ENCODE assay signal across 14 mouse cellular contexts in the genomic region with DNA sequence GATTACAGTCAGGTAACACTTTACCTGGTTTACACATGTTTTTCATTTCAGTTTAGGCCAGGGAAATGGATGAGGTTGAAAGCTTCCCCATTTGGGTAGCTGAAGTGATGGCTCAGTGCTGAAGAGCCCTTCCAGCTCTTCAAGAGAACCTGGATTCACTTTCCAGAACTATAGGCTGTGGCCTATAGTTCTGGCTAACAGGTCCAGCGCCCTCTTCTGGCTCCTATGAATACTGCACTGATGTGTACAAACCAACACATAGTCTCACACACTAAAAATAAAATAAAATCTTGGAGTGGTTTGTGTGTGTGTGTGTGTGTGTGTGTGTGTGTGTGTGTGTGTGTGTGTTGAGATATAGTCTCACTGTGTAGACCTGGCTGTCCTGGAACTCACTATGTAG. TPM values are rescaled to one million over a fixed set of nuclear protein-coding genes. Genes with fewer than 3 reads are reported as not detected.
A peak's percentile ranks its signal among the peaks of the same experiment; 100 is the strongest.
DNase-seq lines count a peak whose midpoint lies in the region; ATAC-seq and TF ChIP-seq lines count a peak whose summit lies in the region.
"Had no signal": no experiment of that assay in that cellular context is flagged by ENCODE, and none has a peak within 500 bp of the region (broad histone marks: within the 10 kb centered on the region; RNA-seq: fewer than 3 reads in every experiment).

No protein-coding gene starts in this region.

- H3K27me3 ChIP-seq in intestine, postnatal 0 days (replicated peaks; ENCODE audit: control insufficient read depth, insufficient read depth, low read length): no peaks in the 10 kb centered on the region
- H3K27me3 ChIP-seq in intestine, embryonic 15.5 days (replicated peaks): no peaks in the 10 kb centered on the region
- no peaks in the 10 kb centered on the region for H3K27me3 ChIP-seq in E14TG2a.4 (ENCODE audit: insufficient read depth, low read length)
- H3K27me3 ChIP-seq: liver, embryonic 15.5 days had no signal

- H3K4me1 ChIP-seq in intestine, postnatal 0 days (replicated peaks; ENCODE audit: control insufficient read depth, insufficient read depth, low read length): peaks cover 3% of the 10 kb centered on the region; the same call in 1 of the 2 replicates
- H3K4me1 ChIP-seq in intestine, embryonic 15.5 days (replicated peaks): 0 out of 2 replicates have a peak, but pooled peaks cover 3% of the 10 kb centered on the region
- H3K4me1 ChIP-seq in E14TG2a.4 (replicated peaks; ENCODE audit: low read depth, low read length): peaks cover 20% of the 10 kb centered on the region

- peak; percentile 43 for TF ChIP-seq CTCF in intestine, postnatal 0 days (IDR thresholded peaks at IDR 0.05; ENCODE audit: low read depth)
- TF ChIP-seq CTCF in E14TG2a.4 (conservative IDR thresholded peaks at IDR 0.05; ENCODE audit: low read length): peak; percentile 80
- TF ChIP-seq CTCF in brain, embryonic 14.5 days (IDR thresholded peaks at IDR 0.05; ENCODE audit: borderline replicate concordance, extremely low read depth, insufficient read depth, insufficient read length): 0 out of 2 replicates have a peak, but pooled peaks have one; percentile 4

- H3K27ac ChIP-seq in intestine, postnatal 0 days (ENCODE audit: low read depth, low read length): no peak overlapping the region
- H3K27ac ChIP-seq in intestine, embryonic 15.5 days: no peak overlapping the region
- H3K27ac ChIP-seq: liver, embryonic 15.5 days had no signal

- no peak for TF ChIP-seq POLR2A in brain, embryonic 14.5 days (IDR thresholded peaks at IDR 0.05; ENCODE audit: borderline replicate concordance, extremely low read depth, insufficient read depth, insufficient read length, poor library complexity, severe bottlenecking)

- no peaks in the 10 kb centered on the region for H3K9me3 ChIP-seq in intestine, postnatal 0 days (ENCODE audit: control insufficient read depth)
- H3K9me3 ChIP-seq in intestine, embryonic 15.5 days: no peaks in the 10 kb centered on the region
- H3K9me3 ChIP-seq in E14TG2a.4 (ENCODE audit: low read length): peaks cover 14% of the 10 kb centered on the region
- H3K9me3 ChIP-seq: liver, embryonic 15.5 days had no signal

- H3K4me2 ChIP-seq in intestine, postnatal 0 days (replicated peaks; ENCODE audit: low read depth): no peak overlapping the region
- no peak overlapping the region for H3K4me2 ChIP-seq in intestine, embryonic 15.5 days (replicated peaks)
- H3K4me2 ChIP-seq: liver, embryonic 15.5 days had no signal

- 17% methylated on average over 1 of the region's 1 CpGs for WGBS in intestine, postnatal 0 days
- 16% methylated on average over 1 of the region's 1 CpGs for WGBS in intestine, embryonic 15.5 days

- peak; percentile 44 for DNase-seq in 416B (ENCODE audit: low read depth)
- DNase-seq in brain, embryonic 14.5 days (ENCODE audit: low read depth): no peak
- no peak for DNase-seq in testis, postnatal 14 days (ENCODE audit: low spot score)
- no peak for DNase-seq in thymus, postnatal 0 days (ENCODE audit: low spot score)
- DNase-seq: adrenal gland, adult 8-10 months; cerebellum, postnatal 14 days; forebrain, postnatal 0 days; kidney, postnatal 4 days had no signal

- ATAC-seq in intestine, postnatal 0 days: no peak
- no peak for ATAC-seq in intestine, embryonic 15.5 days
- ATAC-seq: forebrain, postnatal 0 days; intestine, embryonic 16.5 days had no signal

- H3K36me3 ChIP-seq in intestine, postnatal 0 days (ENCODE audit: control insufficient read depth, insufficient read depth): no peaks in the 10 kb centered on the region
- H3K36me3 ChIP-seq in intestine, embryonic 15.5 days: no peaks in the 10 kb centered on the region
- no peaks in the 10 kb centered on the region for H3K36me3 ChIP-seq in E14TG2a.4 (ENCODE audit: insufficient read depth, low read length)
- H3K36me3 ChIP-seq: liver, embryonic 15.5 days had no signal

- no peak overlapping the region for H3K4me3 ChIP-seq in intestine, postnatal 0 days (ENCODE audit: low read depth, low read length)
- no peak overlapping the region for H3K4me3 ChIP-seq in intestine, embryonic 15.5 days (replicated peaks)
- H3K4me3 ChIP-seq in E14TG2a.4 (replicated peaks; ENCODE audit: low read length): no peak overlapping the region
- H3K4me3 ChIP-seq: liver, embryonic 15.5 days had no signal

- H3K9ac ChIP-seq in intestine, postnatal 0 days (ENCODE audit: low read depth, low read length): no peak overlapping the region
- H3K9ac ChIP-seq in intestine, embryonic 15.5 days: no peak overlapping the region
- H3K9ac ChIP-seq: forebrain, postnatal 0 days; liver, embryonic 15.5 days had no signal

RNA-seq across cellular contexts. Expression of gene Hdhd5, which starts 10.9 kb away (rescaled TPM):
- polyA plus RNA-seq in intestine, postnatal 0 days (2015; fragmentation: Nextera tagmentation; extraction: Ambion mirVana): 5.9 and 6.1 TPM in 2 replicates
- 15.7 and 16.5 TPM in 2 replicates for polyA plus RNA-seq in intestine, embryonic 15.5 days (2015; fragmentation: Nextera tagmentation; extraction: Ambion mirVana)
- polyA plus RNA-seq in brain, embryonic 14.5 days (2012; rRNA removed): 22.1 and 26.4 TPM in 2 replicates
- 42.6 and 48.3 TPM in 2 replicates for polyA plus RNA-seq in thymus, postnatal 0 days (2015; fragmentation: Nextera tagmentation; extraction: Ambion mirVana)

RNA-seq across cellular contexts. Expression of gene Tmem121b, which starts 48.5 kb away (rescaled TPM):
- polyA plus RNA-seq in intestine, postnatal 0 days (2015; fragmentation: Nextera tagmentation; extraction: Ambion mirVana): 0.03 and 0.05 TPM in 2 replicates
- polyA plus RNA-seq in intestine, embryonic 15.5 days (2015; fragmentation: Nextera tagmentation; extraction: Ambion mirVana): 0.05 and 0.10 TPM in 2 replicates
- 13.5 and 15.6 TPM in 2 replicates for polyA plus RNA-seq in brain, embryonic 14.5 days (2012; rRNA removed)
- polyA plus RNA-seq in thymus, postnatal 0 days (2015; fragmentation: Nextera tagmentation; extraction: Ambion mirVana): 0.31 and 0.42 TPM in 2 replicates
- polyA plus RNA-seq: heart, postnatal 0 days; liver, embryonic 15.5 days had no signal

Comparison
In these comparisons a context has a peak if more than half of its experiments do, and no peak if none do; other contexts are left out.
1. CTCF ChIP-seq: peak in every context shown above with its lines; median percentile 80 in E14TG2a.4; 43 in intestine, postnatal 0 days; 4 in brain, embryonic 14.5 days.
2. RNA of gene Tmem121b, which starts 48.5 kb away (polyA plus RNA-seq): 13.5 to 15.6 TPM in brain, embryonic 14.5 days; 0.31 to 0.42 TPM in thymus, postnatal 0 days, 0.05 to 0.10 TPM in intestine, embryonic 15.5 days and 0.03 to 0.05 TPM in intestine, postnatal 0 days; every median in the first group is over 10 times any median in the second.